Mouse (Mus musculus) cerebellum, adult 11-12 months (tissue): ENCODE data around the gene Trp73.

ENCODE experiments used
- DNase-seq: peaks from one replicate; pipeline ENCODE4 v3.0.0; 2022

The Trp73 gene

GRCm38 (mm10) chr4:154028066-154028465, 111.9 kb downstream of the Trp73 start:
- DNase-seq = no peak

GRCm38 (mm10) chr4:154026441-154026761, 113.6 kb downstream of the Trp73 start:
- DNase-seq = no peak

GRCm38 (mm10) chr4:154025641-154026440, 114.2 kb downstream of the Trp73 start, which contains the start of gene Smim1:
TSS of gene Smim1 (minus strand) at chr4:154026230.
- DNase-seq = peak; percentile 59

- DNase-seq = no peak
These were observed 115.1 kb downstream of the Trp73 start for GRCm38 (mm10) chr4:154024729-154025521.

- DNase-seq = no peak
These were observed 116.0 kb downstream of the Trp73 start for GRCm38 (mm10) chr4:154023754-154024601.

GRCm38 (mm10) chr4:154022844-154023243, 117.2 kb downstream of the Trp73 start:
- no peak for DNase-seq

- DNase-seq = no peak
These were observed 117.6 kb downstream of the Trp73 start for GRCm38 (mm10) chr4:154022407-154022806.

GRCm38 (mm10) chr4:154021432-154021831, 118.6 kb downstream of the Trp73 start:
- DNase-seq = no peak

- no peak for DNase-seq
These were observed 120.4 kb downstream of the Trp73 start for GRCm38 (mm10) chr4:154019571-154019970.

GRCm38 (mm10) chr4:154015476-154015875, 124.5 kb downstream of the Trp73 start:
- DNase-seq = no peak

- DNase-seq = peak; percentile 38
These were observed 127.7 kb downstream of the Trp73 start for GRCm38 (mm10) chr4:154012132-154012882.

GRCm38 (mm10) chr4:154011646-154012089, 128.3 kb downstream of the Trp73 start, which contains the start of gene Lrrc47:
TSS of gene Lrrc47 (plus strand) at chr4:154011731.
- DNase-seq = peak; percentile 86

- DNase-seq = no peak
These were observed 128.9 kb downstream of the Trp73 start for GRCm38 (mm10) chr4:154010907-154011645.

GRCm38 (mm10) chr4:154007759-154008158, 132.2 kb downstream of the Trp73 start:
- no peak for DNase-seq

GRCm38 (mm10) chr4:154006264-154006663, 133.7 kb downstream of the Trp73 start:
- no peak for DNase-seq
